Mouse (Mus musculus) lung, adult 2 months (tissue): ENCODE results near the gene Pip5kl1. TPM values are rescaled to one million over a fixed set of nuclear protein-coding genes. Genes with fewer than 3 reads are reported as not detected.

ENCODE experiments used
- DNase-seq: peaks from one replicate; pipeline ENCODE4 v3.0.0; 2022
- H3K4me1 ChIP-seq: fragments of 200-500 bp; 2 replicates; pipeline ENCODE4 v1.6.1; 2011; ENCODE audit warnings: low read length; ENCODE audit not compliant: control insufficient read depth, insufficient read depth
- H3K4me3 ChIP-seq: fragments of 200-500 bp; replicated peaks from 2 replicates; pipeline ENCODE3; 2011; ENCODE audit warnings: low read depth, mild to moderate bottlenecking, control low read depth, low read length; ENCODE audit errors: extremely low read depth
- CTCF ChIP-seq: fragments of 200-500 bp; IDR thresholded peaks from 2 replicates; pipeline ENCODE4 v1.5.1; 2011; ENCODE audit warnings: mild to moderate bottlenecking, low read length, control low read depth; ENCODE audit not compliant: insufficient read depth
- POLR2A ChIP-seq: fragments of 200-500 bp; IDR thresholded peaks from 2 replicates; pipeline ENCODE4 v1.6.1; 2011; ENCODE audit warnings: low read depth, mild to moderate bottlenecking, control low read depth, low read length, borderline replicate concordance; ENCODE audit errors: extremely low read depth
- WGBS: fragments of 180-500 bp; shearing (Covaris S2); methylation state at CpG from one replicate; pipeline ENCODE4 v1.1.7; 2018; 5-methylcytosine and 5-hydroxymethylcytosine counted together
- polyA plus RNA-seq: library from polyadenylated mRNA; depleted of rRNA; stranded (reverse); fragments of >200 nt; gene quantifications from 2 replicates; pipeline ENCODE4 v1.2.3, GENCODE M21; 2012

The Pip5kl1 gene
- polyA plus RNA-seq, 1 experiment = 0.12 TPM

GRCm38 (mm10) chr2:32607262-32607947, 32.8 kb downstream of the Pip5kl1 start:
- peak; percentile 56 for DNase-seq
- peaks cover 12% of the 10 kb centered on the region for H3K4me1 ChIP-seq
- WGBS = 8% methylated on average over 34 of the region's 34 CpGs
- peak overlapping the region; percentile 62 for H3K4me3 ChIP-seq
- TF ChIP-seq POLR2A (peak; percentile 40; the same call in 1 of the 2 replicates), CTCF (no peak)

- peak overlapping the region; percentile 48 for H3K4me3 ChIP-seq
- no peak for TF ChIP-seq CTCF
- TF ChIP-seq POLR2A = no peak
- peaks cover 12% of the 10 kb centered on the region for H3K4me1 ChIP-seq
- DNase-seq = peak; percentile 65
- 10% methylated on average over 25 of the region's 25 CpGs for WGBS
These were observed 33.7 kb downstream of the Pip5kl1 start for GRCm38 (mm10) chr2:32608141-32608777.

GRCm38 (mm10) chr2:32608778-32609435, 34.3 kb downstream of the Pip5kl1 start:
- DNase-seq = no peak
- 69% methylated on average over 18 of the region's 18 CpGs for WGBS
- no peak for TF ChIP-seq POLR2A

GRCm38 (mm10) chr2:32610610-32611229, 36.1 kb downstream of the Pip5kl1 start:
- Histone ChIP-seq H3K4me1 (peaks cover 12% of the 10 kb centered on the region), H3K4me3 (peak overlapping the region; percentile 9)
- 10% methylated on average over 23 of the region's 23 CpGs for WGBS
- DNase-seq = peak; percentile 66
- TF ChIP-seq POLR2A (peak; percentile 26; the same call in 1 of the 2 replicates), CTCF (no peak)

More at GRCm38 (mm10) chr2:32608778-32609435, 34.3 kb downstream of the Pip5kl1 start:
- peak overlapping the region; percentile 48 for H3K4me3 ChIP-seq
- peaks cover 12% of the 10 kb centered on the region for H3K4me1 ChIP-seq

GRCm38 (mm10) chr2:32612274-32612673, 37.7 kb downstream of the Pip5kl1 start:
- TF ChIP-seq POLR2A = no peak

GRCm38 (mm10) chr2:32617109-32617508, 42.5 kb downstream of the Pip5kl1 start:
- Histone ChIP-seq H3K4me3 (no peak overlapping the region), H3K4me1 (peaks cover 8% of the 10 kb centered on the region)
- 97% methylated on average over 1 of the region's 1 CpGs for WGBS
- TF ChIP-seq CTCF (no peak), POLR2A (no peak)
- DNase-seq = no peak

More at GRCm38 (mm10) chr2:32612274-32612673, 37.7 kb downstream of the Pip5kl1 start:
- 83% methylated on average over 26 of the region's 26 CpGs for WGBS
- DNase-seq = no peak
- Histone ChIP-seq H3K4me3 (no peak overlapping the region), H3K4me1 (peaks cover 10% of the 10 kb centered on the region)

GRCm38 (mm10) chr2:32617601-32618000, 43.0 kb downstream of the Pip5kl1 start:
- no peak for DNase-seq
- H3K4me1 ChIP-seq = peaks cover 8% of the 10 kb centered on the region
- WGBS = 89% methylated on average over 4 of the region's 4 CpGs
- no peak overlapping the region for H3K4me3 ChIP-seq
- TF ChIP-seq POLR2A (no peak), CTCF (peak; percentile 23; the same call in 1 of the 2 replicates)

- DNase-seq = no peak
- 84% methylated on average over 9 of the region's 9 CpGs for WGBS
- TF ChIP-seq CTCF = no peak
- H3K4me3 ChIP-seq = no peak overlapping the region
- peaks cover 8% of the 10 kb centered on the region for H3K4me1 ChIP-seq
These were observed 43.5 kb downstream of the Pip5kl1 start for GRCm38 (mm10) chr2:32618051-32618450.

- H3K4me3 ChIP-seq = no peak overlapping the region
- no peak for DNase-seq
These were observed 46.3 kb downstream of the Pip5kl1 start for GRCm38 (mm10) chr2:32620682-32621516.

More at GRCm38 (mm10) chr2:32620682-32621516, 46.3 kb downstream of the Pip5kl1 start:
- peaks cover 17% of the 10 kb centered on the region for H3K4me1 ChIP-seq
- no peak for TF ChIP-seq POLR2A
- no peak for TF ChIP-seq CTCF
- WGBS = 38% methylated on average over 4 of the region's 4 CpGs
